In the genomic region with DNA sequence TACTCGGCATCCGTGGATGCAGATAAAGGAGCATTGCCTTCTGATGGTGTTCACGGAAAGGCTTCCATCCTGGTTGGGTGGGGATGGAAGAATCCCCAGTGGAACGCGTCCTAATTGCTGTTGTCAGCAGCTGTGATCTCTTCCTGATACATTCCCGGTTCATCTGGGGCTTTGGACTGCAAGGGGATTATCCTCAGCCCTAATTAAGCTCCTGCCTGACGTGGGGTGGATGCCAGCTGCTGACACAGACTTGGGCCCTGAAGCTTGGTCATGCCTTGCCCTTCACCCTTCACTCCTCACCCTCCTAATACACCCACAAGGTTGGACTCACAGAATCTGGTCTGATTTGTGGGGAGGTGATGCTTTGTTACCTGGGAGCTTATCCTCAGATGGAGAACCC, we compare ENCODE assay signal across 23 mouse cellular contexts.
DNase-seq lines count a peak whose midpoint lies in the region; ATAC-seq and TF ChIP-seq lines count a peak whose summit lies in the region.
"Had no signal": no experiment of that assay in that cellular context is flagged by ENCODE, and none has a peak within 500 bp of the region (broad histone marks: within the 10 kb centered on the region; RNA-seq: fewer than 3 reads in every experiment).

No protein-coding gene starts in this region.

- H3K9me3 ChIP-seq in hindbrain, postnatal 0 days (ENCODE audit: low read length) = no peaks in the 10 kb centered on the region
- no peaks in the 10 kb centered on the region for H3K9me3 ChIP-seq in hindbrain, embryonic 10.5 days
- H3K9me3 ChIP-seq: embryonic facial prominence, embryonic 12.5 days; limb, embryonic 10.5 days; liver, embryonic 15.5 days; midbrain, embryonic 10.5 days; stomach, embryonic 15.5 days had no signal

- no peaks in the 10 kb centered on the region for H3K36me3 ChIP-seq in hindbrain, postnatal 0 days (ENCODE audit: insufficient read depth, low read length)
- H3K36me3 ChIP-seq in hindbrain, embryonic 10.5 days = no peaks in the 10 kb centered on the region
- H3K36me3 ChIP-seq: embryonic facial prominence, embryonic 12.5 days; limb, embryonic 10.5 days; liver, embryonic 15.5 days; midbrain, embryonic 10.5 days; stomach, embryonic 15.5 days had no signal

- intact Hi-C loops in left cerebral cortex, postnatal 4 days (cut with DNase I) = no loop called here
- intact Hi-C loops in left cerebral cortex, adult 2 months (cut with DNase I) = no loop called here

- TF ChIP-seq CTCF in hindbrain, postnatal 0 days (IDR thresholded peaks at IDR 0.05; ENCODE audit: low read depth) = no peak
- no peak for TF ChIP-seq CTCF in left cerebral cortex, adult 2 months (IDR thresholded peaks at IDR 0.05)

- H3K27me3 ChIP-seq in hindbrain, postnatal 0 days (ENCODE audit: insufficient read depth, low read length) = no peaks in the 10 kb centered on the region
- H3K27me3 ChIP-seq in hindbrain, embryonic 10.5 days (ENCODE audit: insufficient read depth, poor library complexity, severe bottlenecking) = no peaks in the 10 kb centered on the region
- H3K27me3 ChIP-seq: embryonic facial prominence, embryonic 12.5 days; liver, embryonic 15.5 days; stomach, embryonic 15.5 days had no signal

- H3K4me2 ChIP-seq in hindbrain, postnatal 0 days (ENCODE audit: low read depth, low read length) = no peak overlapping the region
- H3K4me2 ChIP-seq: embryonic facial prominence, embryonic 12.5 days; hindbrain, embryonic 14.5 days; liver, embryonic 15.5 days; stomach, embryonic 15.5 days had no signal

- WGBS in hindbrain, postnatal 0 days = 51% methylated on average over 7 of the region's 7 CpGs
- 77% methylated on average over 7 of the region's 7 CpGs for WGBS in hindbrain, embryonic 10.5 days

- ATAC-seq in hindbrain, postnatal 0 days = no peak
- ATAC-seq: CD4-positive, CD25-positive, alpha-beta regulatory T cell, adult 4 months; forebrain, embryonic 14.5 days had no signal

- no peaks in the 10 kb centered on the region for H3K4me1 ChIP-seq in hindbrain, postnatal 0 days (ENCODE audit: insufficient read depth, low read length)
- H3K4me1 ChIP-seq in hindbrain, embryonic 10.5 days (replicated peaks) = no peaks in the 10 kb centered on the region; the same call in 1 of the 2 replicates
- H3K4me1 ChIP-seq: embryonic facial prominence, embryonic 12.5 days; limb, embryonic 10.5 days; liver, embryonic 15.5 days; stomach, embryonic 15.5 days had no signal

- no peak overlapping the region for H3K9ac ChIP-seq in hindbrain, postnatal 0 days (replicated peaks; ENCODE audit: low read length)
- H3K9ac ChIP-seq: embryonic facial prominence, embryonic 12.5 days; hindbrain, embryonic 14.5 days; liver, embryonic 15.5 days; stomach, embryonic 15.5 days had no signal

- H3K4me3 ChIP-seq in hindbrain, postnatal 0 days (ENCODE audit: low read length) = no peak overlapping the region
- H3K4me3 ChIP-seq in hindbrain, embryonic 10.5 days = no peak overlapping the region
- H3K4me3 ChIP-seq in left cerebral cortex, adult 2 months = no peak overlapping the region
- H3K4me3 ChIP-seq: embryonic facial prominence, embryonic 12.5 days; gastrocnemius, adult 2 months; limb, embryonic 10.5 days; liver, embryonic 15.5 days; midbrain, embryonic 10.5 days; stomach, embryonic 15.5 days had no signal

- no peak overlapping the region for H3K27ac ChIP-seq in hindbrain, postnatal 0 days
- no peak overlapping the region for H3K27ac ChIP-seq in hindbrain, embryonic 10.5 days
- H3K27ac ChIP-seq in left cerebral cortex, adult 2 months = no peak overlapping the region
- H3K27ac ChIP-seq: embryonic facial prominence, embryonic 12.5 days; gastrocnemius, adult 2 months; hindbrain, embryonic 14.5 days; limb, embryonic 10.5 days; liver, embryonic 15.5 days; midbrain, embryonic 10.5 days; stomach, embryonic 15.5 days had no signal

- DNase-seq in hindbrain, postnatal 0 days (ENCODE audit: low spot score) = peak; percentile 25
- DNase-seq in hindbrain, embryonic 10.5 days (ENCODE audit: low spot score) = no peak
- peak; percentile 2 for DNase-seq in left cerebral cortex, postnatal 4 days
- no peak for DNase-seq in left cerebral cortex, adult 2 months (ENCODE audit: extremely low spot score in 1 of 2, low spot score in 2 of 2)
- DNase-seq in kidney, postnatal 14 days = peak; percentile 20
- DNase-seq in retina, postnatal 7 days (ENCODE audit: low read depth, low spot score) = peak; percentile 70
- no peak for DNase-seq in adrenal gland, adult 8-10 months
- DNase-seq: adrenal gland, postnatal 36 days; cerebellum, adult 11 months; cerebellum, postnatal 14 days; gastrocnemius, adult 2 months; liver; right cerebral cortex, adult 18-20 months; thymus, adult 18-20 months; thymus, postnatal 4 days had no signal

Comparison
In these comparisons a context has a peak if more than half of its experiments do, and no peak if none do; other contexts are left out.
1. DNase-seq: peak in hindbrain, postnatal 0 days (single experiment), left cerebral cortex, postnatal 4 days (single experiment), kidney, postnatal 14 days (single experiment) and retina, postnatal 7 days (single experiment); none in hindbrain, embryonic 10.5 days (single experiment), left cerebral cortex, adult 2 months (0 of 2) and adrenal gland, adult 8-10 months (single experiment).